Mouse (Mus musculus) kidney, adult 2 months (tissue): ENCODE results near the gene 2510009E07Rik.

Experiments used
- CTCF ChIP-seq: fragments of 200-500 bp; conservative IDR thresholded peaks from 2 replicates; pipeline ENCODE4 v1.5.1; 2011; ENCODE audit warnings: low read depth, mild to moderate bottlenecking, control low read depth, low read length, moderate library complexity, mixed read lengths; ENCODE audit not compliant: insufficient read depth, insufficient read length
- POLR2A ChIP-seq: fragments of 200-500 bp; IDR thresholded peaks from one replicate; pipeline ENCODE4 v1.6.1; 2011; ENCODE audit warnings: low read depth, low read length, control low read depth

DNA sequence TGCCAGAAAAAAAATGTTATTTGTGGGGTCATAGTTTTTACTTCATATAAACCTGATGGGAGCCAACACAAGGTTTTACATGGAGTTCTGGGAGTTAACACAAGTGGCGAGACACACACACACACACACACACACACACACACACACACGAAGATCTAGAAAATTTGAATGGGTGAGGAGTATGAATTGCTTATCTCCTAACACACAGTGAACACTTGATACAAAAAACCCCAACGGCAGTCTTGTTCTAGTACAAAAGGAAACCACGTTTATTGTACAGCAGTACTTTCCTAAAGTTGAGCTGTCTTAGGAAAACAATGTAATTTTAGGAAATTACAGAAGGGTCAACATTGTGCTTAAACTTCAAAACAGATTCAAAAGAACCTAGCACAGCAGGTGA lies 45.7 kb downstream of the 2510009E07Rik start:
- TF ChIP-seq CTCF (no peak), POLR2A (no peak)
